Mouse (Mus musculus): ENCODE results near the gene Tmem128.
A peak's percentile ranks its signal among the peaks of the same experiment; 100 is the strongest.

Gene Tmem128

GRCm38 (mm10) chr5:38277936-38278600 is 18.1 kb downstream of the Tmem128 start:
- DNase-seq (ENCODE audit: low read depth), result no peak

GRCm38 (mm10) chr5:38280075-38280474 is 20.1 kb downstream of the Tmem128 start:
- no peak for DNase-seq (ENCODE audit: low read depth)

GRCm38 (mm10) chr5:38285724-38286123 is 25.7 kb downstream of the Tmem128 start:
- DNase-seq (ENCODE audit: low read depth), result no peak

GRCm38 (mm10) chr5:38288476-38288875 is 28.5 kb downstream of the Tmem128 start:
- no peak for DNase-seq (ENCODE audit: low read depth)

- DNase-seq (ENCODE audit: low read depth), result no peak
These were observed 41.9 kb downstream of the Tmem128 start for GRCm38 (mm10) chr5:38301761-38302411.

- no peak for DNase-seq (ENCODE audit: low read depth)
These were observed 42.7 kb downstream of the Tmem128 start for GRCm38 (mm10) chr5:38302651-38303050.

- DNase-seq (ENCODE audit: low read depth), result no peak
These were observed 45.3 kb downstream of the Tmem128 start for GRCm38 (mm10) chr5:38305241-38305640.

- peak; percentile 74 for DNase-seq (ENCODE audit: low read depth)
These were observed 47.5 kb downstream of the Tmem128 start for GRCm38 (mm10) chr5:38307255-38308101.

- DNase-seq (ENCODE audit: low read depth), result peak; percentile 40
These were observed 48.9 kb downstream of the Tmem128 start for GRCm38 (mm10) chr5:38308873-38309272.

GRCm38 (mm10) chr5:38309795-38310194 is 49.8 kb downstream of the Tmem128 start:
- DNase-seq (ENCODE audit: low read depth), result no peak

All from c-Kit-positive CD71-positive TER-119-negative erythroid progenitor cells, embryonic 14.5 days (primary cell).